Mouse (Mus musculus) heart, embryonic 15.5 days (tissue): Measurements from ENCODE around the gene Efl1. TPM values are rescaled to one million over a fixed set of nuclear protein-coding genes. Genes with fewer than 3 reads are reported as not detected.
A peak's percentile ranks its signal among the peaks of the same experiment; 100 is the strongest.

Experiments used
- ATAC-seq: fragments of 200-750 bp; cut with Nextera tagmentation; replicated peaks from 2 replicates; pipeline ENCODE4 v1.8.0; 2017; ENCODE audit warnings: low read depth, moderate TSS enrichment; ENCODE audit not compliant: insufficient number of reproducible peaks, insufficient read depth, low FRiP score
- H3K27ac ChIP-seq: fragments of 300-500 bp; sonication (generic); 2 replicates; pipeline ENCODE4 v1.5.1; 2015; ENCODE audit warnings: mild to moderate bottlenecking, inconsistent platforms
- H3K27me3 ChIP-seq: fragments of 300-500 bp; sonication (generic); 2 replicates; pipeline ENCODE4 v1.6.1; 2015; ENCODE audit warnings: inconsistent platforms
- H3K36me3 ChIP-seq: fragments of 300-500 bp; sonication (generic); 2 replicates; pipeline ENCODE4 v1.6.1; 2015; ENCODE audit warnings: mild to moderate bottlenecking, inconsistent platforms
- H3K4me1 ChIP-seq: fragments of 300-500 bp; sonication (generic); replicated peaks from 2 replicates; pipeline ENCODE4 v1.6.1; 2015; ENCODE audit warnings: inconsistent platforms
- H3K4me2 ChIP-seq: fragments of 300-500 bp; sonication (generic); 2 replicates; pipeline ENCODE4 v1.6.1; 2015; ENCODE audit warnings: inconsistent platforms, mild to moderate bottlenecking, moderate library complexity
- H3K4me3 ChIP-seq: fragments of 300-500 bp; sonication (generic); 2 replicates; pipeline ENCODE4 v1.5.1; 2015; ENCODE audit warnings: mild to moderate bottlenecking, inconsistent platforms
- H3K9ac ChIP-seq: fragments of 300-500 bp; sonication (generic); 2 replicates; pipeline ENCODE4 v1.6.1; 2015; ENCODE audit warnings: mild to moderate bottlenecking, inconsistent platforms
- H3K9me3 ChIP-seq: fragments of 300-500 bp; sonication (generic); replicated peaks from 2 replicates; pipeline ENCODE4 v1.6.1; 2016; ENCODE audit warnings: inconsistent platforms
- WGBS: fragments of 180-500 bp; shearing (Covaris S2); methylation state at CpG from one replicate; pipeline ENCODE4 v1.1.7; 2015; ENCODE audit warnings: mixed read lengths; 5-methylcytosine and 5-hydroxymethylcytosine counted together
- polyA plus RNA-seq: library from polyadenylated mRNA; unstranded; fragments of >200 nt; fragmentation: Nextera tagmentation; extraction: Ambion mirVana; gene quantifications from 2 replicates; pipeline ENCODE4 v1.2.1, GENCODE M21; 2015

Gene Efl1
- polyA plus RNA-seq, 1 experiment from 2014 or later = 11.3 TPM

- 86% methylated on average over 3 of the region's 3 CpGs for WGBS
- H3K9me3 ChIP-seq = no peaks in the 10 kb centered on the region
- no peak overlapping the region for H3K27ac ChIP-seq
- no peak overlapping the region for H3K4me3 ChIP-seq
- H3K27me3 ChIP-seq = no peaks in the 10 kb centered on the region
- no peak overlapping the region for H3K9ac ChIP-seq
- no peak overlapping the region for H3K4me2 ChIP-seq
- H3K36me3 ChIP-seq = no peaks in the 10 kb centered on the region
- H3K4me1 ChIP-seq = no peaks in the 10 kb centered on the region
- ATAC-seq = no peak
Observed at GRCm38 (mm10) chr7:82734748-82735600, 86.6 kb downstream of the Efl1 start.

GRCm38 (mm10) chr7:82743116-82743765 is 94.8 kb downstream of the Efl1 start:
- no peaks in the 10 kb centered on the region for H3K36me3 ChIP-seq
- peaks cover 15% of the 10 kb centered on the region for H3K4me1 ChIP-seq
- H3K27me3 ChIP-seq = no peaks in the 10 kb centered on the region
- 80% methylated on average over 11 of the region's 11 CpGs for WGBS
- no peaks in the 10 kb centered on the region for H3K9me3 ChIP-seq
- no peak overlapping the region for H3K4me3 ChIP-seq
- H3K4me2 ChIP-seq = no peak overlapping the region; the same call in 1 of the 2 replicates
- H3K27ac ChIP-seq = no peak overlapping the region
- no peak overlapping the region for H3K9ac ChIP-seq
- no peak for ATAC-seq

GRCm38 (mm10) chr7:82744167-82744715 is 95.8 kb downstream of the Efl1 start:
- no peaks in the 10 kb centered on the region for H3K9me3 ChIP-seq
- H3K9ac ChIP-seq = no peak overlapping the region
- no peak overlapping the region for H3K4me3 ChIP-seq
- H3K4me1 ChIP-seq = peaks cover 20% of the 10 kb centered on the region
- peak overlapping the region; percentile 34 for H3K4me2 ChIP-seq
- H3K36me3 ChIP-seq = no peaks in the 10 kb centered on the region
- H3K27ac ChIP-seq = 0 out of 2 replicates have a peak overlapping the region, but pooled peaks have one; percentile 24
- no peaks in the 10 kb centered on the region for H3K27me3 ChIP-seq
- WGBS = 63% methylated on average over 18 of the region's 18 CpGs
- ATAC-seq = no peak

GRCm38 (mm10) chr7:82748812-82749211 is 100.4 kb downstream of the Efl1 start:
- WGBS = 61% methylated on average over 2 of the region's 2 CpGs
- no peak for ATAC-seq
- Histone ChIP-seq H3K36me3 (no peaks in the 10 kb centered on the region), H3K9ac (no peak overlapping the region), H3K4me2 (no peak overlapping the region), H3K4me3 (no peak overlapping the region), H3K27ac (no peak overlapping the region), H3K4me1 (peaks cover 37% of the 10 kb centered on the region), H3K27me3 (no peaks in the 10 kb centered on the region), H3K9me3 (no peaks in the 10 kb centered on the region)

GRCm38 (mm10) chr7:82749239-82749638 is 100.8 kb downstream of the Efl1 start:
- H3K4me2 ChIP-seq = no peak overlapping the region
- ATAC-seq = no peak
- H3K27ac ChIP-seq = no peak overlapping the region
- H3K4me1 ChIP-seq = peaks cover 33% of the 10 kb centered on the region
- no peaks in the 10 kb centered on the region for H3K36me3 ChIP-seq
- no peak overlapping the region for H3K4me3 ChIP-seq
- H3K27me3 ChIP-seq = no peaks in the 10 kb centered on the region
- no peaks in the 10 kb centered on the region for H3K9me3 ChIP-seq
- no peak overlapping the region for H3K9ac ChIP-seq
- WGBS = 74% methylated on average over 8 of the region's 8 CpGs

- no peak overlapping the region for H3K9ac ChIP-seq
- no peak overlapping the region for H3K4me3 ChIP-seq
- ATAC-seq = no peak
- no peaks in the 10 kb centered on the region for H3K27me3 ChIP-seq
- peak overlapping the region; percentile 84 for H3K27ac ChIP-seq
- H3K36me3 ChIP-seq = peaks cover 2% of the 10 kb centered on the region; the same call in 1 of the 2 replicates
- H3K4me2 ChIP-seq = no peak overlapping the region
- H3K9me3 ChIP-seq = no peaks in the 10 kb centered on the region
- peaks cover 31% of the 10 kb centered on the region for H3K4me1 ChIP-seq
- 32% methylated on average over 8 of the region's 8 CpGs for WGBS
Observed at GRCm38 (mm10) chr7:82752171-82753085, 104.0 kb downstream of the Efl1 start.

- peaks cover 2% of the 10 kb centered on the region; the same call in 1 of the 2 replicates for H3K36me3 ChIP-seq
- no peak overlapping the region for H3K27ac ChIP-seq
- ATAC-seq = no peak
- H3K4me3 ChIP-seq = no peak overlapping the region
- H3K4me1 ChIP-seq = peaks cover 19% of the 10 kb centered on the region
- no peaks in the 10 kb centered on the region for H3K9me3 ChIP-seq
- H3K4me2 ChIP-seq = no peak overlapping the region
- WGBS = 72% methylated on average over 8 of the region's 8 CpGs
- H3K9ac ChIP-seq = no peak overlapping the region
- H3K27me3 ChIP-seq = no peaks in the 10 kb centered on the region
Observed at GRCm38 (mm10) chr7:82755602-82756155, 107.3 kb downstream of the Efl1 start.

GRCm38 (mm10) chr7:82758521-82758920 is 110.1 kb downstream of the Efl1 start:
- Histone ChIP-seq H3K4me1 (peaks cover 5% of the 10 kb centered on the region), H3K4me3 (no peak overlapping the region), H3K36me3 (peaks cover 2% of the 10 kb centered on the region; the same call in 1 of the 2 replicates), H3K9me3 (no peaks in the 10 kb centered on the region), H3K27ac (no peak overlapping the region), H3K4me2 (no peak overlapping the region), H3K27me3 (no peaks in the 10 kb centered on the region), H3K9ac (no peak overlapping the region)
- 93% methylated on average over 4 of the region's 4 CpGs for WGBS
- ATAC-seq = no peak

GRCm38 (mm10) chr7:82759091-82759490 is 110.7 kb downstream of the Efl1 start:
- Histone ChIP-seq H3K27me3 (no peaks in the 10 kb centered on the region), H3K4me1 (0 out of 2 replicates have a peak, but pooled peaks cover 4% of the 10 kb centered on the region), H3K9ac (no peak overlapping the region), H3K9me3 (no peaks in the 10 kb centered on the region), H3K27ac (no peak overlapping the region), H3K4me2 (no peak overlapping the region), H3K36me3 (peaks cover 2% of the 10 kb centered on the region; the same call in 1 of the 2 replicates), H3K4me3 (no peak overlapping the region)
- no peak for ATAC-seq
- 85% methylated on average over 4 of the region's 4 CpGs for WGBS

GRCm38 (mm10) chr7:82764951-82765350 is 116.5 kb downstream of the Efl1 start:
- no peaks in the 10 kb centered on the region for H3K4me1 ChIP-seq
- no peaks in the 10 kb centered on the region; the same call in 1 of the 2 replicates for H3K36me3 ChIP-seq
- 96% methylated on average over 1 of the region's 1 CpGs for WGBS
- H3K9ac ChIP-seq = no peak overlapping the region
- no peaks in the 10 kb centered on the region for H3K9me3 ChIP-seq
- H3K4me3 ChIP-seq = no peak overlapping the region
- ATAC-seq = no peak
- H3K27ac ChIP-seq = no peak overlapping the region
- H3K27me3 ChIP-seq = no peaks in the 10 kb centered on the region
- H3K4me2 ChIP-seq = no peak overlapping the region
